8 mouse cellular contexts compared by ENCODE assay signal in the genomic region with DNA sequence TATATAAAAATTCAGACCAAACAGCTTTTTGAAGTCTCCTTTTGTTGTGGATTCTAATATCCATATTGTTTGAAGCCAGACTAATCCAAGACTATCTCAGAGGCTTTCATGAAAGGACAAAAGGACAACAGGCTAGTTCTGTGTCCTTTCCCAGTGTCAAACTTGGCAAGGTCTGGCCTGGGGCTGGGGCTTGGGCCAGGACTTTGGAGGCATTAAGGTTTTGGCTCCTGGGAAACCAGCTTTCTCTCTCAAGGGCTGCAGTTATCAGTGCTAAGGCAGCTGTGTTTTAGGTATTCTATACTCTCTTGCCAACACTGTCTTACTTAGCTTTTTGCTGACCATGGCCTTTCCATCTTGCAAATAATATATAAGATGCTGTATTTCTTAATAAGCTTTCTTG.
DNase-seq lines count a peak whose midpoint lies in the region; ATAC-seq lines count a peak whose summit lies in the region.
"Had no signal": no experiment of that assay in that cellular context is flagged by ENCODE, and none has a peak within 500 bp of the region (broad histone marks: within the 10 kb centered on the region; RNA-seq: fewer than 3 reads in every experiment).

No protein-coding gene starts in this region.

- peak; percentile 7 to 44 for DNase-seq in kidney, postnatal 25 days
- DNase-seq in kidney, postnatal 4 days, result no peak
- peak; percentile 47 for DNase-seq in cerebellum, adult 11-12 months
- DNase-seq in cerebellum, postnatal 25 days, result peak; percentile 62 to 77
- peak; percentile 64 to 66 for DNase-seq in heart, postnatal 36 days
- no peak for DNase-seq in natural killer cell, adult 2 months (ENCODE audit: low spot score in 2 of 2)
- DNase-seq: liver, embryonic 13.5 days had no signal

- ATAC-seq in megakaryocyte progenitor cell, adult 5-6 weeks (replicated peaks; ENCODE audit: poor library complexity), result no peak

- intact Hi-C loops in heart, postnatal 36 days (cut with DNase I), result no loop called here

Comparison
In these comparisons a context has a peak if more than half of its experiments do, and no peak if none do; other contexts are left out.
1. DNase-seq: peak in kidney, postnatal 25 days (2 of 2), cerebellum, adult 11-12 months (single experiment), cerebellum, postnatal 25 days (2 of 2) and heart, postnatal 36 days (2 of 2); none in kidney, postnatal 4 days (0 of 2) and natural killer cell, adult 2 months (0 of 2).